Mouse (Mus musculus) limb, embryonic 14.5 days (tissue): ENCODE results near the gene Timp3. TPM values are rescaled to one million over a fixed set of nuclear protein-coding genes. Genes with fewer than 3 reads are reported as not detected.

Experiments used
- ATAC-seq: fragments of 200-750 bp; cut with Nextera tagmentation; 2 replicates; pipeline ENCODE4 v1.8.0; 2017; ENCODE audit warnings: low read depth, moderate number of reproducible peaks, moderate TSS enrichment; ENCODE audit not compliant: low FRiP score
- DNase-seq: peaks from one replicate; pipeline ENCODE4 v3.0.0-alpha.2; 2015; ENCODE audit warnings: low spot score
- H3K27ac ChIP-seq: fragments of 300-500 bp; sonication (generic); replicated peaks from 2 replicates; pipeline ENCODE4 v1.5.1; 2014; ENCODE audit warnings: low read depth, mild to moderate bottlenecking, low read length, moderate library complexity, mixed read lengths
- H3K27me3 ChIP-seq: fragments of 300-500 bp; sonication (generic); 2 replicates; pipeline ENCODE4 v1.6.1; 2014; ENCODE audit warnings: low read length, mixed read lengths; ENCODE audit not compliant: control insufficient read depth, insufficient read depth
- H3K36me3 ChIP-seq: fragments of 300-500 bp; sonication (generic); 2 replicates; pipeline ENCODE4 v1.6.1; 2014; ENCODE audit warnings: mild to moderate bottlenecking, low read length, moderate library complexity, mixed read lengths; ENCODE audit not compliant: control insufficient read depth, insufficient read depth
- H3K4me1 ChIP-seq: fragments of 300-500 bp; sonication (generic); 2 replicates; pipeline ENCODE4 v1.6.1; 2014; ENCODE audit warnings: antibody characterized with exemption, low read length, mixed read lengths; ENCODE audit not compliant: control insufficient read depth, insufficient read depth
- H3K4me2 ChIP-seq: fragments of 300-500 bp; sonication (generic); replicated peaks from 2 replicates; pipeline ENCODE4 v1.6.1; 2014; ENCODE audit warnings: low read depth, mild to moderate bottlenecking, low read length, moderate library complexity; ENCODE audit not compliant: severe bottlenecking
- H3K4me3 ChIP-seq: fragments of 300-500 bp; sonication (generic); replicated peaks from 2 replicates; pipeline ENCODE4 v1.5.1; 2014; ENCODE audit warnings: low read length
- H3K9ac ChIP-seq: fragments of 300-500 bp; sonication (generic); 2 replicates; pipeline ENCODE4 v1.6.1; 2014; ENCODE audit warnings: mild to moderate bottlenecking, low read depth, low read length, moderate library complexity; ENCODE audit not compliant: severe bottlenecking
- H3K9me3 ChIP-seq: fragments of 300-500 bp; sonication (generic); 2 replicates; pipeline ENCODE4 v1.6.1; 2016; ENCODE audit warnings: low read length; ENCODE audit not compliant: control insufficient read depth
- POLR2A ChIP-seq: fragments of 200-500 bp; IDR thresholded peaks from 2 replicates; pipeline ENCODE4 v1.8.0; 2012; ENCODE audit warnings: inconsistent platforms, mild to moderate bottlenecking, moderate library complexity, borderline replicate concordance; ENCODE audit not compliant: insufficient read depth, insufficient read length; ENCODE audit errors: extremely low read depth
- whole genome bisulfite sequencing: fragments of 180-500 bp; shearing (Covaris S2); extraction: QIAGEN DNeasy Blood & Tissue Kit; methylation state at CpG from one replicate; pipeline ENCODE4 v1.1.7; 2014; 5-methylcytosine and 5-hydroxymethylcytosine counted together
- polyA plus RNA-seq, 2 experiments: library from polyadenylated mRNA; depleted of rRNA in 1 of 2; stranded (reverse) in 1 of 2; unstranded in 1 of 2; fragments of >200 nt; fragmentation: Nextera tagmentation in 1 of 2; extraction: Ambion mirVana in 1 of 2; gene quantifications; 2 replicates each; pipeline versions ENCODE4 v1.2.1 to v1.2.3; 2012 to 2014

Gene Timp3
- polyA plus RNA-seq, 2 experiments = 57.4 to 66.5 TPM

GRCm38 (mm10) chr10:86302761-86303494 lies 2.8 kb downstream of the Timp3 start:
- Histone ChIP-seq H3K4me3 (peak overlapping the region; percentile 56), H3K4me2 (peak overlapping the region; percentile 68), H3K27ac (peak overlapping the region; percentile 65; the same call in 1 of the 2 replicates), H3K36me3 (peaks cover 22% of the 10 kb centered on the region), H3K9ac (peak overlapping the region; percentile 29), H3K9me3 (no peaks in the 10 kb centered on the region), H3K4me1 (peaks cover 32% of the 10 kb centered on the region), H3K27me3 (no peaks in the 10 kb centered on the region)
- TF ChIP-seq POLR2A = no peak
- 20% methylated on average over 8 of the region's 8 CpGs for WGBS
- DNase-seq = peak; percentile 62
- peak; percentile 27 for ATAC-seq

GRCm38 (mm10) chr10:86303495-86303876 lies 3.3 kb downstream of the Timp3 start:
- ATAC-seq (no peak), DNase-seq (no peak)
- Histone ChIP-seq H3K4me3 (peak overlapping the region; percentile 56), H3K36me3 (peaks cover 27% of the 10 kb centered on the region), H3K27me3 (no peaks in the 10 kb centered on the region), H3K9me3 (no peaks in the 10 kb centered on the region), H3K4me2 (peak overlapping the region; percentile 68), H3K4me1 (peaks cover 32% of the 10 kb centered on the region), H3K27ac (0 out of 2 replicates have a peak overlapping the region, but pooled peaks have one; percentile 1), H3K9ac (no peak overlapping the region)
- TF ChIP-seq POLR2A = no peak
- 75% methylated on average over 2 of the region's 2 CpGs for WGBS

DNA sequence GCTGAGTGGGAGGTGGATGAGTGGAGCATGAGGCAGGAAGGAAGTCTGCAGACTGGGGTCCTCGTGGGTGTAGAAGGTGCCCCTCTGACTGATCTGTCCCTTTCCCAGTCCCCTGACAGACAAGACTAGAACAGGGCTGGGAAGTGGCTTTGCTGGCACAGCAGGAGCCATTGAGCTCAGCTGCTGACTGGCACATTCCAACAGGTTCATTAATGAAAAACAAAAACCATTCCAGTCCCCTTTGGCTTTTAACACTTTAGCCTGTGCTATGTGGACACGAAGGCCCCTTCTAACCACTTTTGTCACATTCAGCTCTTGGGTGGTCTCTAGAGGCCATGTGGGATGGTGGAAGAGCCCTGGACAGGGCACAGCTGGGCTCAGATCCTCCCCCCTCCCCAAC lies 4.4 kb downstream of the Timp3 start:
- TF ChIP-seq POLR2A = no peak
- WGBS = 14% methylated on average over 2 of the region's 2 CpGs
- H3K4me1 ChIP-seq = peaks cover 32% of the 10 kb centered on the region
- DNase-seq = no peak
- no peak overlapping the region for H3K4me3 ChIP-seq
- no peak overlapping the region for H3K9ac ChIP-seq
- no peak for ATAC-seq
- no peaks in the 10 kb centered on the region for H3K9me3 ChIP-seq
- H3K36me3 ChIP-seq = peaks cover 35% of the 10 kb centered on the region
- H3K4me2 ChIP-seq = no peak overlapping the region
- no peaks in the 10 kb centered on the region for H3K27me3 ChIP-seq
- H3K27ac ChIP-seq = no peak overlapping the region

- ATAC-seq = no peak
- Histone ChIP-seq H3K36me3 (peaks cover 35% of the 10 kb centered on the region), H3K4me2 (no peak overlapping the region), H3K27me3 (no peaks in the 10 kb centered on the region), H3K9me3 (no peaks in the 10 kb centered on the region), H3K4me1 (peaks cover 23% of the 10 kb centered on the region), H3K4me3 (no peak overlapping the region), H3K9ac (no peak overlapping the region), H3K27ac (no peak overlapping the region)
- DNase-seq = no peak
- WGBS = 87% methylated on average over 4 of the region's 4 CpGs
- no peak for TF ChIP-seq POLR2A
Measured at GRCm38 (mm10) chr10:86307235-86307634, 7.1 kb downstream of the Timp3 start.

GRCm38 (mm10) chr10:86310527-86310926 lies 10.4 kb downstream of the Timp3 start:
- H3K36me3 ChIP-seq = peaks cover 34% of the 10 kb centered on the region
- no peaks in the 10 kb centered on the region for H3K9me3 ChIP-seq
- H3K9ac ChIP-seq = no peak overlapping the region
- DNase-seq (peak; percentile 87), ATAC-seq (peak; percentile 56)
- H3K27ac ChIP-seq = peak overlapping the region; percentile 28; the same call in 1 of the 2 replicates
- H3K4me2 ChIP-seq = no peak overlapping the region
- WGBS = 39% methylated on average over 6 of the region's 6 CpGs
- H3K4me1 ChIP-seq = peaks cover 11% of the 10 kb centered on the region; the same call in 1 of the 2 replicates
- no peaks in the 10 kb centered on the region for H3K27me3 ChIP-seq
- H3K4me3 ChIP-seq = no peak overlapping the region
- no peak for TF ChIP-seq POLR2A
